Mouse (Mus musculus): ENCODE measurements around the gene Fbxl18.

- TF ChIP-seq POLR2A (IDR thresholded peaks at IDR 0.05; ENCODE audit: borderline replicate concordance, extremely low read depth, insufficient read depth, insufficient read length, poor library complexity, severe bottlenecking) (no peak), CTCF (IDR thresholded peaks at IDR 0.05; ENCODE audit: borderline replicate concordance, extremely low read depth, insufficient read depth, insufficient read length) (no peak)
Measured at GRCm38 (mm10) chr5:142907803-142908559, 12.8 kb upstream of the Fbxl18 start.
